Mouse (Mus musculus) E14TG2a.4 (cell line): ENCODE data around the gene Eapp.
"Not testable (repeated sequence)": the region's sequence is repeated elsewhere in the genome, so short reads cannot be mapped to it uniquely, and the experiment has no call there.

Experiments used
- H3K27me3 ChIP-seq: 2 replicates; pipeline ENCODE4 v1.6.1; 2014; ENCODE audit warnings: low read length, control low read depth; ENCODE audit not compliant: insufficient read depth
- H3K36me3 ChIP-seq: 2 replicates; pipeline ENCODE4 v1.6.1; 2014; ENCODE audit warnings: low read length, control low read depth; ENCODE audit not compliant: insufficient read depth
- H3K4me1 ChIP-seq: replicated peaks from 2 replicates; pipeline ENCODE4 v1.6.1; 2014; ENCODE audit warnings: low read depth, low read length, control low read depth
- H3K4me3 ChIP-seq: replicated peaks from 2 replicates; pipeline ENCODE4 v1.5.1; 2014; ENCODE audit warnings: mild to moderate bottlenecking, low read length
- H3K9me3 ChIP-seq: 2 replicates; pipeline ENCODE4 v1.6.1; 2014; ENCODE audit warnings: low read length, control low read depth
- CTCF ChIP-seq: conservative IDR thresholded peaks from 2 replicates; pipeline ENCODE4 v1.5.1; 2014; ENCODE audit warnings: low read length
- NANOG ChIP-seq: IDR thresholded peaks from 2 replicates; pipeline ENCODE4 v1.6.1; 2014; ENCODE audit warnings: borderline replicate concordance, low read length, mixed read lengths
- POU5F1 ChIP-seq: IDR thresholded peaks from 2 replicates; pipeline ENCODE4 v1.6.1; 2014; ENCODE audit warnings: low read length, borderline replicate concordance

Eapp gene

DNA sequence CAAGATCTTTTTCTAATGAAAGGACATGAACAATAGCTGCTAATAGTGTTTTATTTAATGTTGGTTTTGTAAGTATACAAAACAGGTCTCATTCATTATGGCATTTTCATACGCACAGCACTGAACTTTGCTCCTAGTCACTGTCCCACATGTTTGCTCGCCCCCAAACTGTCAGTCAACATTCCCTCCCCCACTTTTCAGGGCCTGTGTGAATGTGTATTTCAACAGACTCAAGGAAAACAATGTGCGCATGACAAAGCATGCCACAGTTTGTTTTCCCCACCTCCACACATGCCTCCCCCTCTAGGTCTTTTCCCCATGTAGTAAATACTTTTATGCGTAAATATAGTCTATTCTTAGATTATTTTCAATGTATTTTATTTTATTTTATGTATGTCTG lies 24.4 kb downstream of the Eapp start:
- no peaks in the 10 kb centered on the region for H3K9me3 ChIP-seq
- no peaks in the 10 kb centered on the region for H3K27me3 ChIP-seq
- TF ChIP-seq NANOG (no peak), POU5F1 (peak; percentile 70; the same call in 1 of the 2 replicates), CTCF (no peak)
- peaks cover 28% of the 10 kb centered on the region for H3K4me1 ChIP-seq
- H3K36me3 ChIP-seq, result peaks cover 59% of the 10 kb centered on the region
- H3K4me3 ChIP-seq, result no peak overlapping the region

GRCm38 (mm10) chr12:54668141-54668540 lies 27.6 kb downstream of the Eapp start:
- H3K4me1 ChIP-seq, result peaks cover 27% of the 10 kb centered on the region
- TF ChIP-seq CTCF, result no peak
- TF ChIP-seq NANOG, result no peak
- no peak for TF ChIP-seq POU5F1
- H3K4me3 ChIP-seq, result no peak overlapping the region
- H3K36me3 ChIP-seq, result peaks cover 31% of the 10 kb centered on the region
- H3K9me3 ChIP-seq, result no peaks in the 10 kb centered on the region
- no peaks in the 10 kb centered on the region for H3K27me3 ChIP-seq

DNA sequence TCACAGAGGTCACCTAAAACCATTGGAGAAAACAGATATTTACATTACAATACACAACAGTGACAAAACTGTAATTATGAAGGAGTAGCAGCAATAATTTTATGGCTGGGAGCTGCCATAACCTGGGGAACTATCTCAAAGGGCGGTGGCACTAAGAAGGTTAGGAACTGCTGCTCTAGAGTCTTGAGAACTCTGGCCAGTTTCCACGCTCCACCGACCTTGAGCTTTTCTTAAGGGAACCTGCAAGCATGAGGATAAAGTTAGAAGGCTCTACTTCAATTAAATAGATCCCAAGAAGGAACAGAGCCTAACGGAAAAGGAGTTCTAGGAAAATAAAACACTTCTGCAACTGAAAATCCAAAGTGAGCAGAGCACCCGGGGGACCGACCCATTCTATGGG lies 30.2 kb downstream of the Eapp start:
- peaks cover 9% of the 10 kb centered on the region; the same call in 1 of the 2 replicates for H3K36me3 ChIP-seq
- H3K9me3 ChIP-seq, result no peaks in the 10 kb centered on the region
- no peak overlapping the region for H3K4me3 ChIP-seq
- peaks cover 7% of the 10 kb centered on the region; the same call in 1 of the 2 replicates for H3K4me1 ChIP-seq
- H3K27me3 ChIP-seq, result no peaks in the 10 kb centered on the region
- TF ChIP-seq POU5F1 (no peak), CTCF (no peak), NANOG (no peak)

- peaks cover 14% of the 10 kb centered on the region for H3K4me1 ChIP-seq
- not testable (repeated sequence) for H3K9me3 ChIP-seq, H3K4me3 ChIP-seq, H3K27me3 ChIP-seq, H3K36me3 ChIP-seq
These were observed 34.2 kb downstream of the Eapp start for GRCm38 (mm10) chr12:54661470-54661869.

DNA sequence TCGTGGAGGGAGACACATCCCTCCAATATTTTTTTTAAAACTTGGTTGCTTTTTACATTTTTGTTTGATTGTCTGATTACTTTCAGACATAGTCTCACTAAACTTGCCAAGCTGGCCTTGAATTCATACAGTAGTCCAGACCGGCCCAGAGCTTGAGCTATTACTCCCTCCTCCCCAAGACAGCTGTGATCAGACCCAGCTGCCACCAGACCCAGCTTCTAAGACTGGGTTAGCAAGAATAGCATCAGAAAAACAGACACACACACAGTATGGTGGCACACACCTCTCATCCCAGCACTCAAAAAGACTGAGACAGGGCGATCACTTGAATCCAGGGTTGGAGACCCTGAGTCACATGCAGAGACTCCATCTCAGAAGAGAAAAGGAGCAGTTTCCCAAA lies 35.8 kb downstream of the Eapp start:
- H3K27me3 ChIP-seq, result peaks cover 4% of the 10 kb centered on the region
- no peaks in the 10 kb centered on the region for H3K9me3 ChIP-seq
- no peaks in the 10 kb centered on the region for H3K36me3 ChIP-seq
- H3K4me1 ChIP-seq, result peaks cover 23% of the 10 kb centered on the region
- H3K4me3 ChIP-seq, result no peak overlapping the region
- no peak for TF ChIP-seq POU5F1

DNA sequence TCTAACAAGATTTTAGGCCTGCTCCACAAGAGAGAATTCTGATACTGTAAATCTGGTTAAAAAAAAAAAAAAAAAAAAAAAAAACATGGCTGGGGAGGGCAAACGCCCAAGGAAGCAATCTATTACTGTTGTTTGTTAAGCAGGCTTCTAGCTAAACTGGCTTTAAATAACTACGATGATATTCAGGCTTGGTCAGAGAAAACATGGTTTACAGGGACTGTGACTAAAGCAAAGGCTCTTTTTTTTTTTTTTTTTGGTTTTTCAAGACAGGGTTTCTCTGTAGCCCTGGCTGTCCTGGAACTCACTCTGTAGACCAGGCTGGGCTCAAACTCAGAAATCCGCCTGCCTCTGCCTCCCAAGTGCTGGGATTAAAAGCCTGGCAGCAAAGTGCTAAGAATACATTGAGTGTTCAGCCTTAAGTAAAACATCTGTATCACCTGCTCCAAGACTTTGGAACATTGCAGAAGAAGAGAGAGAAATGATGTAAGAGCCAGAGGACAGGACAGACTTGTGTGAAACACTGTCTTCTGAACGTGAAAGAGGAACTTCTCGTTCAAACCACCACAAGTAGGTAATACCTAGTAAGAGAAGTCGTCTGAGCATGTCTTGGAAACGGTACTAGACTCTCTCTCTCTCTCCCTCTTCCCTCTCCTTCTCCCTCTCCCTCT lies 37.1 kb downstream of the Eapp start:
- no peak overlapping the region for H3K4me3 ChIP-seq
- no peaks in the 10 kb centered on the region for H3K36me3 ChIP-seq
- no peaks in the 10 kb centered on the region for H3K9me3 ChIP-seq
- H3K4me1 ChIP-seq, result peaks cover 30% of the 10 kb centered on the region
- TF ChIP-seq NANOG (no peak), POU5F1 (no peak), CTCF (no peak)
- peaks cover 4% of the 10 kb centered on the region for H3K27me3 ChIP-seq

DNA sequence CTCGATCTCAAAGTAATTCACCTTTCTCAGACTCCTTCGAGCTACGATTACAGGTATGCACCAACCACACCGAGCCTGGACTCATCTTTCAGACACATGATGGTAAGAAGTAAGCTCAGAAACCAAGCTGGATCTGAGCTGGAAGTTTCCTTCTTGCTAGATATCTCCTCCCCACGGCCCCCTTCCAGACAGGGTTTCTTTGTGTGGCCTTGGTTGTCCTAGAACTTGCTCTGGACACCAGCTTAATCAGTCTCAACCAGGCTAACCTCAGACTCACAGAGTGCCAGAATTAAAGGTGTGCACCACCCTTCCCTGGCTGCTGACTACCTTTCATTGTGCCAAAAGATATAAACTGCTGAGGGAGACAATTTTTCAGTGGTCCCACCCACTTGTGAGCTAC lies 37.7 kb downstream of the Eapp start:
- peaks cover 4% of the 10 kb centered on the region for H3K27me3 ChIP-seq
- TF ChIP-seq CTCF (no peak), NANOG (no peak), POU5F1 (no peak)
- H3K9me3 ChIP-seq, result no peaks in the 10 kb centered on the region
- H3K36me3 ChIP-seq, result no peaks in the 10 kb centered on the region
- H3K4me3 ChIP-seq, result no peak overlapping the region
- peaks cover 30% of the 10 kb centered on the region for H3K4me1 ChIP-seq

DNA sequence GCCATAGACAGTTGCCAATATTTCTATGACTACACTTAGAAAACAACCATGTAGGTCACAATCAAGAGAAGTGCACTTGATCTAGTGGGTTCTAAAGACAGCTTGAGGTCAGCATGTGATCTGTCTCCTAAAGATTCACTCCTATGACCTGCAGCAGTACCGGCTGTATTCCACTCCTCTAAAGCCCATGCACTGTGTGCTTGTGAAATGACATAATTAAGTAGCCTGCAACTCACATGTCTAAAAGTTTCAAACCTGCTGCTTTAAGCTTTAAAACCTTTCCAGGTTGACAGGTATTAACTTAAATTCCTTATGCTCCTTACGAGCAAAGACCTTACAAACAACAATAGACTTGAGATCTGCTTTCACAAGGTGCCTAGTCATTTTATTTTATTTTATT lies 38.5 kb downstream of the Eapp start:
- peaks cover 36% of the 10 kb centered on the region for H3K4me1 ChIP-seq
- TF ChIP-seq POU5F1 (no peak), NANOG (no peak), CTCF (no peak)
- H3K27me3 ChIP-seq, result peaks cover 4% of the 10 kb centered on the region
- no peaks in the 10 kb centered on the region for H3K9me3 ChIP-seq
- peak overlapping the region; percentile 81 for H3K4me3 ChIP-seq
- H3K36me3 ChIP-seq, result no peaks in the 10 kb centered on the region

DNA sequence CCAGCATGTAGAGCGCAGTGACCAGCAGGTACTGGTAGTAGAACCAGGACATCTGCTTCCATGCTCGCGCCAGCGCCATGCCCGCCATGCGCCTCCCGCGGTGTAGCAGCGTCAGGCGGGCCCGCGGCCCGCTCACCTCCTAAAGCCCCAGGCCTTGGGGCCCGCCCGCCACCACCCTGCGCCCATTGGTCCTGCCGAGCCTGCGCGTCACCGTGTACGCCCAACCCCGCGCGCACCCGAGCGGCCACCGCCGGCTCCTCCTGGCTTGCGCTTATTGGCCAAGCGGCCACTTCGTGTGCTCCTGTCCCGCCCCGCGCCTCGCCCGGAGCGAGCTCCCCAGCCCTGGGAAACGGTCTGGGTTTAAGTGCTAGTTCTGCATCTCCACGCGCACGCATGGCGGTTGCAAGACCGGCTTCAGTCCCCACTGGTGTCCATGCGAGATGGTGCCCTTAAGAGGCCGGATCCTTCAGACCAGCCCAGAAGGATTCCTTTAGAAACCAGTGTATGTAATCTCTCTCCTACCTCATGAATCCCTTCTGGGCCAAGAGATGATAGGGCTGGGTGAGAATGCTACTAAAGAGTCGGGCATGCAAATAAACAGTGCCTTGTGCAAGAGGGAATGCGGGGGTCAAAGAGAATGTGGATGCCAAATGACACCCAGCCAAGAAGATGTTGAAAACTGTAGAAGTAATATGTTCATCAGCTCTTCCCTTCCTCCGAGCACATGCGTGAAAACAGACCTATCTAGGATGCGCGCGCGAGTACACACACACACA lies 39.1 kb downstream of the Eapp start, which contains the start of gene Sptssa:
Gene Sptssa, minus strand, starts transcription at position 178 of the 776 bp plus-strand sequence.
- Histone ChIP-seq H3K36me3 (no peaks in the 10 kb centered on the region), H3K27me3 (peaks cover 4% of the 10 kb centered on the region), H3K4me1 (peaks cover 42% of the 10 kb centered on the region), H3K4me3 (peak within 1 kb of the TSS; percentile 81), H3K9me3 (no peaks in the 10 kb centered on the region)
- no peak for TF ChIP-seq POU5F1
- no peak for TF ChIP-seq CTCF
- TF ChIP-seq NANOG, result no peak
